Mouse (Mus musculus) mesoderm, embryonic 11.5 days (tissue): Measurements from ENCODE around the gene Afdn.
"Not testable (repeated sequence)": the region's sequence is repeated elsewhere in the genome, so short reads cannot be mapped to it uniquely, and the experiment has no call there.

Experiments used
- DNase-seq: peaks from one replicate; pipeline ENCODE4 v3.0.0-alpha.2; 2012; ENCODE audit warnings: low read depth, low spot score

The Afdn gene

GRCm38 (mm10) chr17:13738916-13739315, 21.4 kb upstream of the Afdn start:
- DNase-seq = no peak

GRCm38 (mm10) chr17:13739981-13740380, 20.4 kb upstream of the Afdn start:
- DNase-seq = no peak

DNA sequence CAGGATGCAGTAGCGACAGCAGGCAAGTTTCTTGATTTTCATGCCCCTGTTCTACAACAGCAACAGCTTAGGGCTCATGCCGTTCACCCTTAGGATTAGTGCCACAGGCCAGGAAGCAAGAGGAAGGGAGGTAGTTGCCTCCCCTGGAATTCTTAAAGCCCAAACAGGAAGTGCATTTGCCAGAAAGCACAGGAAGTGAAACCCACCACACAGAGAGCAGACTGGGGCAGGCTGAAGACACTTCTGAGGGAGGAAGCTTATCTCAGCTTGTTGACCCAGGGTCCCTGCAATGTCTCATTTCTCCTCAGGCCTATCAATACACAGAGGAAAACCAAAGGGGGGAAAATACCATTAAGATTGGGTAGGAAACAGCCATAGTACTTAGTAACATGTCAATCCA, 19.5 kb upstream of the Afdn start:
- DNase-seq = no peak

DNA sequence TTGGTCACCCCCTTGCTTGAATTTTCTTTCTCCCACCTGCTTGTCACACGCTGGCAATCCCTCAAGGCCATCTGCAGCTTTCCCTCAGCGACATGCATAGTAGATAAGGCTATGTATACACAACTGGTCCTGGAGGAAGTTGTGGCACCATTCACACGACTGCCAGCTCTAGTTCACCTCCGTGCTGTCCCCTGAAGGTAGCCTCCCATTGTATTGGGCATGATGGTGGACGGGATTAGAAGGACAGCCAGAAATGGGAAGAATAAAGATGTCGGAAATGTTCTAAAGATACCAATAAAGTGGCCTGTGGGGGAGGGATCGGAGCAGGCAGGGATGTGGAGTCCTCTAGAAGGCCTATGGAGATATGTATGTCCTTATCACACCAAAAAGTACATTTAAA, 18.7 kb upstream of the Afdn start:
- DNase-seq = no peak

DNA sequence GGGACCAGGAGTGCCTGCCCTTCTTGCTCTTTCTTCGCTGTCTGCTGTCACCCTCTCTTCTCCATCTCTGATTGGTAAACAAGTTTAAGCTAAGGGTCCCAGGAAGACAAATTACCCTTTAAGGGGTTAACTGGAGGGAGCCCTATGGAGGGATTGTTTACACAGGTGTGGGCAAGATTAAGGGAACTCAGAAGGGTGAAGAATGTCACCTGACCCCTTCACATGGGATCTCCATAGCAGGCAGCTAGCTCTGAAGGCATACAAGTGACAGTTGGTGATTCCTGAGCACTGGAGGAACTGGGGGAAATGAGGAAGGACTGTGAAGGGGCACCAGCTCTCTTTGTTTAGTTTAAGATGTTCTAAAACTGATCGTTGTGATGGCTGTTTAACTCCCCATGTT, 18.0 kb upstream of the Afdn start:
- DNase-seq = peak; percentile 51

- DNase-seq = no peak
These were observed 17.2 kb upstream of the Afdn start for GRCm38 (mm10) chr17:13742941-13743708.

DNA sequence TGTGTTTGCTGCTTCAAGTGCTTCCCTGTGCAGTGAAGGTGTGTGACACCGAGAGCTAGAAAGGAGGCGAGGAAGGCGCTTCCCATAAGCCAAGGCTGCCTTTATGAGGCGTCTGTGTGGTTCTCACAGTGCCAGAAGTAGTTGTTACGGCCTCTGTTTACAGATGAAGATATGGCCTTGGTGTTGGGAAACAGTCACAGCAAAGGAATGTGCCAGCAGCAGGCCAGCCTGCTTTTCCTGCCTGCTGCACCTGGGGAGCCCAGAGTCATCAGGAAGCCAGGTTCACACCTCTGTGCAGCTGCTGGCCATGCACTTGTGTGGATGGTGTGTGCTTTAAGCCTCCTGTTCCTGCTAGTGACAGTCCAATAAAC, 16.6 kb upstream of the Afdn start:
- DNase-seq = no peak

- DNase-seq = no peak
These were observed 16.1 kb upstream of the Afdn start for GRCm38 (mm10) chr17:13744219-13744618.

- no peak for DNase-seq
These were observed 15.5 kb upstream of the Afdn start for GRCm38 (mm10) chr17:13744824-13745223.

GRCm38 (mm10) chr17:13745373-13745772, 15.0 kb upstream of the Afdn start:
- DNase-seq = no peak

- no peak for DNase-seq
These were observed 14.0 kb upstream of the Afdn start for GRCm38 (mm10) chr17:13746330-13746729.

DNA sequence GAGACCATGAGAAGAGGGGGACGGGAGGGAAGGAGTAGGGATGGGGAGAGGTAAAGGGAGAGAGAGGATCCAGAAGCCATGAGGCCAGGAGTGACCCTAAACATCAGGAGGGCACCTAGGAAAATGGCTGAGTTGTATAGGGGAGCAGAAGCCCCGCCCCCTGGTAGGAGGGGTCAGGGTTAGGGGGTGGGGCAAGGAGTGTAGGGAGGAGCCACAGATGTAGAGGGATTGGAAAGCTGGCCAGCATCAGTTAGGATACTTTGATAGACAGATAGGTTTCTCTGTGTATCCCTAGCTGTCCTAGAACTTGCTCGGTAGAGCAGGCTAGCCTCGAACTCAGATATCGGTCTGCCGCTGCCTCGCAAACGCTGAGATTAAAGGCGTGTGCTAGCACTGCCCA, 12.7 kb upstream of the Afdn start:
- no peak for DNase-seq

GRCm38 (mm10) chr17:13749027-13749426, 11.3 kb upstream of the Afdn start:
- no peak for DNase-seq

DNA sequence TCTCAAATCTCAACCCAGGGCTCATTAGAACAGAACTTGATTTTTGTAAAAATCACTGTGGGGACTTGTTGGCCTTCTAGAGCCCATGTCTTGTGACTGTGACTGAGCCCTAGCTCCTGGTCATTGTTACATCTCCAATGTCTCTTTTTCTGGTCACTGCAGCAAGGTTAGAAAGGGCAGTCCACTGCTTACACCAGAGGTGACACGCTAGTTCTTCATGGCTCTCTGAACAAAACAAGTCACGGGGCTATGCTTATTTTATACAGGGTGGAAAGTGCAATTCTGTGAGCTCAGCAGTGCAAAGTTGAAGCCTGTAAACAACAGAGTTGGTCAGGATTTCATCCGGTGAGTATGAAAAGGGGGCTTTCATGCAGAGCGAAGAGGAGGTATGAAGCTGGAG, 6.4 kb upstream of the Afdn start:
- no peak for DNase-seq

GRCm38 (mm10) chr17:13754940-13755339, 5.4 kb upstream of the Afdn start:
- no peak for DNase-seq

DNA sequence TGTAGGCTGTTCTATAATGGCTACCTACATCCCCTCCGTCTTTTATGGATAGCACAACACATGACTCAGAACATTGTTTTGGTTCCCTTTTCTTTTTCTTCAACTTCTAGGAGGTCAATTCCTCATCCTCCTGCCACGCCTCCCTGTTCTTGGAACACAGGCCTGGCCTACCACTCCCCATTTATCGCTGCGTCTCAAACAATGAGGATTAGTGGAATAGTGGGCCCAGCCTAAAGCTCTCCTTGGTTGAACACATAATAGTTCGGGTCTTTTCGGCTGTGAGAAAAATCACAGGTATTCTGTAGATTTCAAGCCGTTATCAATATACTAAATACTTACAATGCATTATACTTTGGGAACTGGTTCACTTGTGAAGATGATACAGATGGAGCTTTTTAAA, 1.8 kb upstream of the Afdn start:
- DNase-seq = no peak

DNA sequence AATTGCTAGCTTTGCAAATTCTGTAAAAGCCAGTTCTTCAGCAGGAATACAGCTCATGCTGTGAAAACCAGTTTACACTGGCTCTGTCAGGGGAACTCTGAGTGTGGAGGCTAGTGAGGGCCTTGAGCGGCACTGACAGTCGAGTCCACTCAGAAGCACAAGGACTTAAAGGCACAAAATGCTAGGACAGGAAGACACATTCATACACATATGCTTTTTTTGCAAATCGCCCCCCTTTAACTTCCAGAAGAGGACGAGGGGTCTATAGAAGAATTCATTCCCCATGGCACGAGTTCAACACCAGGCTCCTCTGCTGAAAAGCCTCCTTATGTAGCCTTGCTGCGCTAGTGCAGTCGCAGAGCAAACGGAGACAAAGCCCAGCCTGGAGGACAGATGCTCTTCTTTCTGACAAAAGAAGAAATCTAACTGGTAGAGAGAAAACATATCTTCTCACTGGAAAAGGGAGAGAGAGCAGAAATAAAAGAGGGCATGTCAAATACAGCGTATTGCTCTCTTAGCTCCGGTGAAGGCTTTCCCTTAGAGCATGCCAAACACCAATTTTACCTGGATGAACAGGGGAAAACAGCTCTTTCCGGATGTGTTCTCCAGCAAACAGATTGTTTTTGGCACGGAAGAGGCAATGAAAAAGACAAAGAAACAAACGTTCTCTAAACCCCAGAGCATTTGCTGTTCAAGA, 1.0 kb upstream of the Afdn start:
- peak; percentile 41 for DNase-seq

- no peak for DNase-seq
These were observed 388 bp downstream of the Afdn start for GRCm38 (mm10) chr17:13760675-13761178.

DNA sequence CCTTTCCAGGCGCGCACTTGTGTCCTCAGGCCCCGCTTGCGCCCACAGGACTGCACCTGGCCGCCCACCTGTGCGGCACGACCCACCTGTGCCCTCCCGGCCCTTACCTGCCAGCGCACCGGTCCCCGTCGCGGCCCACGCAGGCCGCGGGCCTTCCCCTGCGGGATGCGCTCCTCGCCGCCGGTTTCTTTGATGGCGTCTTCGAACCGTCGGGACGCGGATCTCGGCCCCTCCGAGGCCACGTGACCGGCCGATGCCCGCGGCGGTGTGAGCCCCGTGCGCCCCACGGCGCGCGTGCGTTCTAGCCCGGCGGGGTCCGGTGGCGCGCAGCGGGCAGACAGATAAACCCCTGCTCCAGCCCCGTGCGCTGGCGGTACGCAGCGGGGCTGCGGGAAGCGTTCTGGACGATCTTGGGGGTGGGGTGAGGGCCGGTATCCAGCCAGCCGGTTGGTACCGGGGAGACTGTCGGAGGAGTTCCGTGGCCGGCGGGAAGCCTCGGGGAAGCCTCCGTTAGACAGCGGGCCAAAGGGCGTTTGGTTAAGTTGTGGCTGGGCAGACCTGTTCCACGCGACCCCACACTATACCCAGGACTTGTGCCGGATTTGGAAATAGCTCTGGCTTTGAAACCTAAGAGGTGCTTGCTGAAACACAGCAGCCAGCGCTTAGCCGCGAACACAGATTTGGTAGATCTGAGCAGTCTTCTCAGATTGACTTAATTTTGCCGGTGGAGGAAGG, 1.0 kb downstream of the Afdn start, which contains the start of gene Tcte2:
Gene Tcte2, minus strand, starts transcription at position 647 of the 735 bp plus-strand sequence.
- peak; percentile 51 for DNase-seq

DNA sequence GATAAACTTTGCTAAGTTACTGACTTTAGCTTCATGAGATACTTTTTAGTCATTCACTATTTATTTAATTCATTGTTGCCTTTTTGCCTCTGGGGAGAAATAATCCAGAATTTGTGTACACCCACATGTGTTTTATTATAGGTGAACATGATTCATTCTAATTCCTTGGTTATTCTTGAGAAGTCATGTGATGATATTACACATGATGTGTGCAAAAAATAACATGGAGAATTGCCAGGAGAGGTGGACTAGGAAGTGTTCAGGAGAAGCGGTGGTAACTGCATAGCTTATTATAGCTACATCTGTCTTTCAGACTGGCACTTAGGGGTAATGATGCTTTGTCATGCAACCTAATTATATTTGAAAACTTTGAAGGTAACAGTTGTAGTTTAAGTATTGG, 3.5 kb downstream of the Afdn start:
- no peak for DNase-seq

DNA sequence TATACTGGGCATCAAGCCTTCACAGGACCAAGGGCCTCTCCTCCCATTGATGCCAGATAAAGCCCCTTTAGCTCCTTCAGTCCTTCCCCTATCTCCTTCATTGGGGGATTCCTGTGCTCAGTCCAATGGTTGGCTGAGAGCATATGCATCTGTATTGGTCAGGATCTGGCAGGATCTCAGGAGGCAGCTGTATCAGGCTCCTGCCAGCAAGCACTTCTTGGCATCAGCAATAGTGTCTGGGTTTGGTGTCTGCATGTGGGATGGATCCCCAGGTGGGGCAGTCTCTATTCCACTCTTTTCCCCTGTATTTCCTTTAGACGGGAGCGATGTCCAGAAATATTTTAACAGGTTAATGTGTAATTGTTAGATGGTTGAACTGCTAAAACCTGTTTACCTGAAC, 4.6 kb downstream of the Afdn start:
- not testable (repeated sequence) for DNase-seq

- no peak for DNase-seq
These were observed 8.2 kb downstream of the Afdn start for GRCm38 (mm10) chr17:13768531-13768930.
